Mouse (Mus musculus) limb, embryonic 14.5 days (tissue): ENCODE results near the gene Coro1c. TPM values are rescaled to one million over a fixed set of nuclear protein-coding genes. Genes with fewer than 3 reads are reported as not detected.

Source experiments
- ATAC-seq: fragments of 200-750 bp; cut with Nextera tagmentation; 2 replicates; pipeline ENCODE4 v1.8.0; 2017; ENCODE audit warnings: low read depth, moderate number of reproducible peaks, moderate TSS enrichment; ENCODE audit not compliant: low FRiP score
- DNase-seq: peaks from one replicate; pipeline ENCODE4 v3.0.0-alpha.2; 2015; ENCODE audit warnings: low spot score
- H3K27ac ChIP-seq: fragments of 300-500 bp; sonication (generic); replicated peaks from 2 replicates; pipeline ENCODE4 v1.5.1; 2014; ENCODE audit warnings: low read depth, mild to moderate bottlenecking, low read length, moderate library complexity, mixed read lengths
- H3K27me3 ChIP-seq: fragments of 300-500 bp; sonication (generic); 2 replicates; pipeline ENCODE4 v1.6.1; 2014; ENCODE audit warnings: low read length, mixed read lengths; ENCODE audit not compliant: control insufficient read depth, insufficient read depth
- H3K36me3 ChIP-seq: fragments of 300-500 bp; sonication (generic); 2 replicates; pipeline ENCODE4 v1.6.1; 2014; ENCODE audit warnings: mild to moderate bottlenecking, low read length, moderate library complexity, mixed read lengths; ENCODE audit not compliant: control insufficient read depth, insufficient read depth
- H3K4me1 ChIP-seq: fragments of 300-500 bp; sonication (generic); 2 replicates; pipeline ENCODE4 v1.6.1; 2014; ENCODE audit warnings: antibody characterized with exemption, low read length, mixed read lengths; ENCODE audit not compliant: control insufficient read depth, insufficient read depth
- H3K4me2 ChIP-seq: fragments of 300-500 bp; sonication (generic); replicated peaks from 2 replicates; pipeline ENCODE4 v1.6.1; 2014; ENCODE audit warnings: low read depth, mild to moderate bottlenecking, low read length, moderate library complexity; ENCODE audit not compliant: severe bottlenecking
- H3K4me3 ChIP-seq: fragments of 300-500 bp; sonication (generic); replicated peaks from 2 replicates; pipeline ENCODE4 v1.5.1; 2014; ENCODE audit warnings: low read length
- H3K9ac ChIP-seq: fragments of 300-500 bp; sonication (generic); 2 replicates; pipeline ENCODE4 v1.6.1; 2014; ENCODE audit warnings: mild to moderate bottlenecking, low read depth, low read length, moderate library complexity; ENCODE audit not compliant: severe bottlenecking
- H3K9me3 ChIP-seq: fragments of 300-500 bp; sonication (generic); 2 replicates; pipeline ENCODE4 v1.6.1; 2016; ENCODE audit warnings: low read length; ENCODE audit not compliant: control insufficient read depth
- POLR2A ChIP-seq: fragments of 200-500 bp; IDR thresholded peaks from 2 replicates; pipeline ENCODE4 v1.8.0; 2012; ENCODE audit warnings: inconsistent platforms, mild to moderate bottlenecking, moderate library complexity, borderline replicate concordance; ENCODE audit not compliant: insufficient read depth, insufficient read length; ENCODE audit errors: extremely low read depth
- WGBS: fragments of 180-500 bp; shearing (Covaris S2); extraction: QIAGEN DNeasy Blood & Tissue Kit; methylation state at CpG from one replicate; pipeline ENCODE4 v1.1.7; 2014; 5-methylcytosine and 5-hydroxymethylcytosine counted together
- polyA plus RNA-seq, 2 experiments: library from polyadenylated mRNA; depleted of rRNA in 1 of 2; stranded (reverse) in 1 of 2; unstranded in 1 of 2; fragments of >200 nt; fragmentation: Nextera tagmentation in 1 of 2; extraction: Ambion mirVana in 1 of 2; gene quantifications; 2 replicates each; pipeline versions ENCODE4 v1.2.1 to v1.2.3; 2012 to 2014

Gene Coro1c
- polyA plus RNA-seq, 2 experiments = 68.9 to 92.4 TPM

DNA sequence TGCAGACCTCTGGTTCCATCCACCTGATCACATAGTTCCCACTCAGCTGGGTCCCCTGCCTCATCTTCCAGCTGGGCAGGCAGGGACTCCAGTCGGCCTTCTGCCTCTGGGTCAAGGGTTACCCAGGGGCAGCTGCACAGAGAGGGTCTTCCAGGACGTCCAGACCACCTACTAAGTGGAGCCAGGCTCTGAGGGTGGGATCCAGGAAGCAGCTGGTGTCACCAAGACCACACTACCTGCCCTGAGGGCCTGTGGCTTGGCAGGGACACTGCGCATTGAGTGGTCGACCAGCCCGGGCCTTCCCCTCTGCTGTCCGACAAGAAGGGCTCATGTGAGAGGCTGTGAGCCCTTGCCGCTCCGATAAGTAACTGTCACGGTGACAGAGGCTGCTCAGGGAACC, 100.8 kb downstream of the Coro1c start:
- TF ChIP-seq POLR2A = no peak
- H3K9me3 ChIP-seq = peaks cover 9% of the 10 kb centered on the region
- H3K4me1 ChIP-seq = peaks cover 30% of the 10 kb centered on the region
- H3K27ac ChIP-seq = no peak overlapping the region
- no peak overlapping the region; the same call in 1 of the 2 replicates for H3K4me2 ChIP-seq
- WGBS = 11% methylated on average over 9 of the region's 9 CpGs
- DNase-seq (no peak), ATAC-seq (peak; percentile 18; the same call in 1 of the 2 replicates)
- no peaks in the 10 kb centered on the region for H3K27me3 ChIP-seq
- no peak overlapping the region for H3K9ac ChIP-seq
- no peaks in the 10 kb centered on the region for H3K36me3 ChIP-seq
- H3K4me3 ChIP-seq = no peak overlapping the region

DNA sequence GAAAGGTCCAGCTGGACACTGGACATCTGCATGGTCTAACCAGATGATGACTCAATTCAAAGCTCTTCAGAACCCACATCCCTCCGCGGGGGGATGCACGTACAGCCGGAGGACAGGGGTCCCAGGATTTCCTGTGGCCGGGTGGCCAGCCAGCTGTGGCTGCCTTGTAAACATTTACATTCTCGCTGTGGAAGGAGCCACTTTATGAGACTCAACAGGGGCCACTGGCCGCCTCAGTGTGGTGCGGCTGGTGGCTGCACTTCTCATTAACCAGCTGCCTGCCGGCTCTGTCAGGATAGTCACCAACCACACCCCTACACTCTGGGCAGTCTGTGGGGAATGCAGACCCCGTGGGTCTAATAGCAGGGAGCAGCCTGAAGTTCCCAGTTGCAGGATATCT, 102.1 kb downstream of the Coro1c start:
- no peak overlapping the region for H3K4me3 ChIP-seq
- DNase-seq (no peak), ATAC-seq (no peak)
- peaks cover 30% of the 10 kb centered on the region for H3K4me1 ChIP-seq
- H3K36me3 ChIP-seq = no peaks in the 10 kb centered on the region
- no peak overlapping the region for H3K4me2 ChIP-seq
- WGBS = 15% methylated on average over 10 of the region's 10 CpGs
- H3K27ac ChIP-seq = no peak overlapping the region
- peaks cover 9% of the 10 kb centered on the region for H3K9me3 ChIP-seq
- H3K27me3 ChIP-seq = no peaks in the 10 kb centered on the region
- H3K9ac ChIP-seq = no peak overlapping the region
- no peak for TF ChIP-seq POLR2A

- Histone ChIP-seq H3K36me3 (no peaks in the 10 kb centered on the region), H3K4me1 (peaks cover 37% of the 10 kb centered on the region), H3K9me3 (0 out of 2 replicates have a peak, but pooled peaks cover under 1% of the 10 kb centered on the region), H3K27ac (no peak overlapping the region), H3K4me3 (no peak overlapping the region), H3K4me2 (no peak overlapping the region), H3K27me3 (no peaks in the 10 kb centered on the region), H3K9ac (no peak overlapping the region)
- no peak for TF ChIP-seq POLR2A
- DNase-seq (no peak), ATAC-seq (no peak)
- 61% methylated on average over 9 of the region's 9 CpGs for WGBS
Observed at GRCm38 (mm10) chr5:113805301-113805700, 103.3 kb downstream of the Coro1c start.

GRCm38 (mm10) chr5:113804395-113804966, 104.1 kb downstream of the Coro1c start:
- Histone ChIP-seq H3K27me3 (no peaks in the 10 kb centered on the region), H3K27ac (no peak overlapping the region), H3K4me3 (no peak overlapping the region), H3K9ac (no peak overlapping the region), H3K9me3 (no peaks in the 10 kb centered on the region), H3K4me2 (no peak overlapping the region), H3K4me1 (peaks cover 37% of the 10 kb centered on the region), H3K36me3 (no peaks in the 10 kb centered on the region)
- 37% methylated on average over 7 of the region's 7 CpGs for WGBS
- DNase-seq (no peak), ATAC-seq (no peak)
- no peak for TF ChIP-seq POLR2A

GRCm38 (mm10) chr5:113800280-113800679, 108.3 kb downstream of the Coro1c start, which contains the start of gene Tmem119:
Tmem119 (minus strand) TSS chr5:113800516.
- Histone ChIP-seq H3K4me3 (peak within 1 kb of the TSS; percentile 63), H3K9me3 (no peaks in the 10 kb centered on the region), H3K27ac (peak within 1 kb of the TSS; percentile 90), H3K4me2 (peak within 1 kb of the TSS; percentile 74), H3K4me1 (peaks cover 39% of the 10 kb centered on the region), H3K9ac (peak within 1 kb of the TSS; percentile 66), H3K36me3 (peaks cover 13% of the 10 kb centered on the region), H3K27me3 (no peaks in the 10 kb centered on the region)
- DNase-seq (peak; percentile 86), ATAC-seq (peak; percentile 88)
- peak; percentile 53; the same call in 1 of the 2 replicates for TF ChIP-seq POLR2A
- WGBS = under 1% methylated on average over 11 of the region's 11 CpGs

DNA sequence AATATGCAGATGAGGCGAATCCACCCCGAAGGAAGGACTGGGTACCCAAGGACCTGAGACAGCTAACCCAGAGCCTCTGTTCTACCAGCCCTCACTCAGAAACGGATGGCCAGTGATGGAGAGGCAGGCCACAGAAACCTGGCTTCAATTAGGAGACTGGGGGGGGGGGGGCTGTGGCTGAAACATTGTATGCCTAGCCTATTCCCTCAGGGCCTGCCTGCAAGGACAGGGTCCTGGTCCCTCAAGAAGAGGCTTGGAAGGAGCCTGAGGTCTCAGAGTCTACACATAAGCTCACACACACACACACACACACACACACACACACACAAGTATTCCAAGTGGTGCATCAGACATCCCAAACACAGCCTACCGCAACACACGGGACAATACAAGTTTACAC, 108.9 kb downstream of the Coro1c start:
- Histone ChIP-seq H3K9ac (peak overlapping the region; percentile 66), H3K4me2 (peak overlapping the region; percentile 74), H3K4me3 (peak overlapping the region; percentile 63), H3K27ac (peak overlapping the region; percentile 90), H3K27me3 (no peaks in the 10 kb centered on the region), H3K9me3 (no peaks in the 10 kb centered on the region), H3K4me1 (peaks cover 35% of the 10 kb centered on the region), H3K36me3 (peaks cover 19% of the 10 kb centered on the region)
- WGBS = 7% methylated on average over 5 of the region's 5 CpGs
- DNase-seq (no peak), ATAC-seq (no peak; the same call in 1 of the 2 replicates)
- TF ChIP-seq POLR2A = no peak
